Mouse (Mus musculus) small intestine, adult 2 months (tissue): ENCODE measurements around the gene Tedc1.

Experiments
- CTCF ChIP-seq: fragments of 200-500 bp; IDR thresholded peaks from 2 replicates; pipeline ENCODE4 v1.5.1; 2012; ENCODE audit warnings: low read depth, mild to moderate bottlenecking, control low read depth, inconsistent platforms, low read length, moderate library complexity, mixed read lengths; ENCODE audit not compliant: insufficient replicate concordance, insufficient read length; ENCODE audit errors: extremely low read depth
- POLR2A ChIP-seq: fragments of 200-500 bp; IDR thresholded peaks from 2 replicates; pipeline ENCODE4 v1.6.1; 2012; ENCODE audit warnings: low read depth, mild to moderate bottlenecking, control low read depth, inconsistent platforms, low read length, moderate library complexity

GRCm38 (mm10) chr12:113114856-113115538, 41.2 kb upstream of the Tedc1 start:
- no peak for TF ChIP-seq CTCF
- TF ChIP-seq POLR2A, result no peak
